23 mouse cellular contexts compared by ENCODE assay signal in the genomic region with DNA sequence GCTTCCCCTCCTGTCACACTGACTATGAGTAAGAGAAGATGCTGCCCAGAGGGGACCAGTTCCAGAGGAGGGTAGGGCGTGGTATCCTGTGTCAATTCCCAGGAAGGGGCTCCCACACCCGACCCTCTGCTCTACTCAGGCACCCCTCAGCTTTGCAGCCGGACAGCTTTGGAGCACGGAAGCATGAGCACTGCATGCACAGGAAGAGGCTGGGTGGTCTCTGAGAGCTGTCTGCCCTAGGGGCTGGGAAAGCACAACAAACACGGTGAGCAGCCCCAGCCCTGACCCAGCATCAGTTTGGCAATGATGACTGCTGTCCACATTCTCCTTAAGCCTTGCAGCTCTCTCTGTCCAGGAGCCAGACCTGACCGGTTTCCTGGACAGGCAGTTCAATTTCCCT. TPM values are rescaled to one million over a fixed set of nuclear protein-coding genes. Genes with fewer than 3 reads are reported as not detected.
DNase-seq lines count a peak whose midpoint lies in the region; ATAC-seq lines count a peak whose summit lies in the region.
"Had no signal": no experiment of that assay in that cellular context is flagged by ENCODE, and none has a peak within 500 bp of the region (broad histone marks: within the 10 kb centered on the region; RNA-seq: fewer than 3 reads in every experiment).

No protein-coding gene starts in this region.

- no peak overlapping the region for H3K4me2 ChIP-seq in heart, embryonic 13.5 days
- H3K4me2 ChIP-seq in kidney, embryonic 16.5 days (replicated peaks; ENCODE audit: low read depth, low read length), result no peak overlapping the region
- H3K4me2 ChIP-seq: embryonic facial prominence, embryonic 13.5 days; hindbrain, embryonic 12.5 days; limb, embryonic 12.5 days; liver, embryonic 12.5 days; midbrain, embryonic 15.5 days had no signal

- intact Hi-C loops in heart, postnatal 36 days (cut with DNase I), result no loop called here

- WGBS in heart, embryonic 13.5 days, result 40% methylated on average over 6 of the region's 6 CpGs
- WGBS in kidney, embryonic 16.5 days, result 18% methylated on average over 6 of the region's 6 CpGs

- no peak overlapping the region for H3K4me3 ChIP-seq in heart, embryonic 13.5 days
- H3K4me3 ChIP-seq in kidney, embryonic 16.5 days (ENCODE audit: low read length), result no peak overlapping the region
- H3K4me3 ChIP-seq: embryonic facial prominence, embryonic 13.5 days; hindbrain, embryonic 12.5 days; limb, embryonic 12.5 days; liver, embryonic 12.5 days; midbrain, embryonic 15.5 days; myocyte had no signal

- peaks cover 80% of the 10 kb centered on the region for H3K4me1 ChIP-seq in heart, embryonic 13.5 days
- H3K4me1 ChIP-seq in kidney, embryonic 16.5 days (ENCODE audit: insufficient read depth, low read length), result peaks cover 67% of the 10 kb centered on the region

- no peak for DNase-seq in heart, postnatal 36 days
- DNase-seq in kidney, postnatal 4 days, result no peak
- peak; percentile 22 for DNase-seq in ES-CJ7 (ENCODE audit: low read depth, low spot score)
- DNase-seq in embryo, embryonic 9.5 days (ENCODE audit: extremely low spot score), result peak; percentile 10
- DNase-seq in ovary, postnatal 36 days (ENCODE audit: low spot score), result no peak
- DNase-seq: adrenal gland, postnatal 36 days; cerebellum, adult 11-12 months; cerebellum, postnatal 25 days; gastrocnemius, postnatal 25 days; lung, postnatal 14 days; right cerebral cortex, postnatal 25 days; thymus, postnatal 4 days had no signal

- no peaks in the 10 kb centered on the region for H3K27me3 ChIP-seq in heart, embryonic 13.5 days (replicated peaks)
- H3K27me3 ChIP-seq in kidney, embryonic 16.5 days (ENCODE audit: insufficient read depth, low read length), result no peaks in the 10 kb centered on the region

- no peak for ATAC-seq in heart, embryonic 13.5 days (ENCODE audit: extremely low read depth, insufficient number of reproducible peaks, low FRiP score, low TSS enrichment)
- no peak for ATAC-seq in kidney, embryonic 16.5 days (ENCODE audit: low FRiP score, low TSS enrichment)
- ATAC-seq: forebrain, embryonic 16.5 days; liver, embryonic 12.5 days; midbrain, embryonic 15.5 days; Patski had no signal

- peak overlapping the region; percentile 61 for H3K27ac ChIP-seq in heart, embryonic 13.5 days (replicated peaks)
- H3K27ac ChIP-seq in kidney, embryonic 16.5 days (ENCODE audit: low read length), result peak overlapping the region; percentile 66; the same call in 1 of the 2 replicates
- H3K27ac ChIP-seq: embryonic facial prominence, embryonic 13.5 days; hindbrain, embryonic 12.5 days; limb, embryonic 12.5 days; liver, embryonic 12.5 days; midbrain, embryonic 15.5 days had no signal

- H3K36me3 ChIP-seq in heart, embryonic 13.5 days, result no peaks in the 10 kb centered on the region
- H3K36me3 ChIP-seq in kidney, embryonic 16.5 days (ENCODE audit: insufficient read depth, low read length), result no peaks in the 10 kb centered on the region
- H3K36me3 ChIP-seq: embryonic facial prominence, embryonic 13.5 days; hindbrain, embryonic 12.5 days; limb, embryonic 12.5 days; liver, embryonic 12.5 days; midbrain, embryonic 15.5 days had no signal

- no peak overlapping the region for H3K9ac ChIP-seq in heart, embryonic 13.5 days
- no peak overlapping the region for H3K9ac ChIP-seq in kidney, embryonic 16.5 days (replicated peaks; ENCODE audit: low read length)
- H3K9ac ChIP-seq: embryonic facial prominence, embryonic 13.5 days; hindbrain, embryonic 12.5 days; limb, embryonic 12.5 days; liver, embryonic 12.5 days; midbrain, embryonic 15.5 days had no signal

- H3K9me3 ChIP-seq in heart, embryonic 13.5 days, result no peaks in the 10 kb centered on the region
- peaks cover 3% of the 10 kb centered on the region; the same call in 1 of the 2 replicates for H3K9me3 ChIP-seq in kidney, embryonic 16.5 days (ENCODE audit: low read length)
- H3K9me3 ChIP-seq: embryonic facial prominence, embryonic 13.5 days; hindbrain, embryonic 12.5 days; limb, embryonic 12.5 days; liver, embryonic 12.5 days; midbrain, embryonic 15.5 days had no signal

RNA-seq across cellular contexts. Expression of a gene that starts 47.2 kb away (rescaled TPM):
- 11.1 and 12.5 TPM in 2 replicates for polyA plus RNA-seq in heart, embryonic 13.5 days (2015; fragmentation: Nextera tagmentation; extraction: Ambion mirVana)
- under 1 TPM; 0.65 to 0.97 TPM for total RNA-seq in heart, postnatal 36 days (2021)
- 6.7 and 6.8 TPM in 2 replicates for polyA plus RNA-seq in kidney, embryonic 16.5 days (2015; fragmentation: Nextera tagmentation; extraction: Ambion mirVana)
- total RNA-seq: megakaryocyte-erythroid progenitor cell, adult 5-6 weeks had no signal
- polyA plus RNA-seq: Patski had no signal

Comparison
In these comparisons a context has a peak if more than half of its experiments do, and no peak if none do; other contexts are left out.
1. DNase-seq: peak in ES-CJ7 (single experiment) and embryo, embryonic 9.5 days (single experiment); none in heart, postnatal 36 days (0 of 2), kidney, postnatal 4 days (0 of 2) and ovary, postnatal 36 days (single experiment).